Mouse (Mus musculus) MEL (cell line): ENCODE measurements around the gene Gm45234. TPM values are rescaled to one million over a fixed set of nuclear protein-coding genes. Genes with fewer than 3 reads are reported as not detected.

ENCODE experiments used
- DNase-seq: peaks from one replicate; pipeline ENCODE4 v3.0.0; 2011; ENCODE audit warnings: low read depth, low spot score
- H3K27ac ChIP-seq: 2 replicates; pipeline ENCODE4 v1.5.1; 2012; ENCODE audit warnings: low read depth, mild to moderate bottlenecking, control low read depth, low read length, moderate library complexity; ENCODE audit not compliant: control insufficient read depth
- H3K27me3 ChIP-seq, 2 experiments: fragments of 150-350 bp in 1 of 2; sonication (generic) in 1 of 2; 2 replicates each; pipeline ENCODE4 v1.6.1; 2012; ENCODE audit warnings: low read length in 2 of 2, mild to moderate bottlenecking in 2 of 2, improper control_type of control experiment in 1 of 2, moderate library complexity in 1 of 2; ENCODE audit not compliant: insufficient read depth in 2 of 2, control insufficient read depth in 1 of 2
- H3K36me3 ChIP-seq, 2 experiments: 2 replicates each; pipeline ENCODE4 v1.6.1; 2012 to 2014; ENCODE audit warnings: low read length in 2 of 2, improper control_type of control experiment in 1 of 2, inconsistent platforms in 1 of 2, mild to moderate bottlenecking in 1 of 2; ENCODE audit not compliant: insufficient read depth in 2 of 2, control insufficient read depth in 1 of 2
- H3K4me1 ChIP-seq, 2 experiments: fragments of 150-350 bp in 1 of 2; sonication (generic) in 1 of 2; 2 replicates each; pipeline ENCODE4 v1.6.1; 2012; ENCODE audit warnings: low read length in 2 of 2, improper control_type of control experiment in 1 of 2, mild to moderate bottlenecking in 1 of 2; ENCODE audit not compliant: insufficient read depth in 2 of 2, control insufficient read depth in 1 of 2
- H3K4me3 ChIP-seq, 2 experiments: fragments of 150-350 bp in 1 of 2; sonication (generic) in 1 of 2; 2 replicates each; pipeline ENCODE4 v1.5.1; 2012; ENCODE audit warnings: low read depth in 2 of 2, low read length in 2 of 2, mild to moderate bottlenecking in 2 of 2, moderate library complexity in 2 of 2, control low read depth in 1 of 2, improper control_type of control experiment in 1 of 2; ENCODE audit not compliant: control insufficient read depth in 1 of 2, insufficient read depth in 1 of 2
- H3K79me2 ChIP-seq: 2 replicates; pipeline ENCODE4 v1.6.1; 2012; ENCODE audit warnings: mild to moderate bottlenecking, low read length, moderate library complexity; ENCODE audit not compliant: control insufficient read depth, poor library complexity, insufficient read depth
- H3K9ac ChIP-seq: 2 replicates; pipeline ENCODE4 v1.6.1; 2012; ENCODE audit warnings: low read depth, mild to moderate bottlenecking, control low read depth, low read length, moderate library complexity; ENCODE audit not compliant: control insufficient read depth, poor library complexity, severe bottlenecking
- H3K9me3 ChIP-seq: fragments of 150-350 bp; sonication (generic); replicated peaks from 2 replicates; pipeline ENCODE4 v1.6.1; 2012; ENCODE audit warnings: mild to moderate bottlenecking, low read length, improper control_type of control experiment, moderate library complexity; ENCODE audit not compliant: insufficient read depth
- BHLHE40 ChIP-seq: IDR thresholded peaks from 2 replicates; pipeline ENCODE4 v1.6.1; 2012; ENCODE audit warnings: low read depth, mild to moderate bottlenecking, inconsistent platforms, low read length, improper control_type of control experiment, borderline replicate concordance
- E2F4 ChIP-seq: IDR thresholded peaks from 2 replicates; pipeline ENCODE4 v1.6.1; 2011; ENCODE audit warnings: low read depth, low read length, improper control_type of control experiment, borderline replicate concordance
- HCFC1 ChIP-seq: IDR thresholded peaks from 2 replicates; pipeline ENCODE4 v1.6.1; 2012; ENCODE audit warnings: low read depth, mild to moderate bottlenecking, inconsistent platforms, low read length, improper control_type of control experiment, moderate library complexity
- MAX ChIP-seq: IDR thresholded peaks from 2 replicates; pipeline ENCODE4 v1.6.1; 2011; ENCODE audit warnings: low read length, improper control_type of control experiment
- POLR2A ChIP-seq, 2 experiments: IDR thresholded peaks; 2 replicates each; pipeline ENCODE4 v1.6.1; 2011 to 2012; ENCODE audit warnings: low read length in 2 of 2, mild to moderate bottlenecking in 2 of 2, control low read depth in 1 of 2, improper control_type of control experiment in 1 of 2, low read depth in 1 of 2, moderate library complexity in 1 of 2; ENCODE audit not compliant: control insufficient read depth in 1 of 2, insufficient read depth in 1 of 2, poor library complexity in 1 of 2
- POLR2AphosphoS2 ChIP-seq: IDR thresholded peaks from 2 replicates; pipeline ENCODE4 v1.6.1; 2011; ENCODE audit warnings: low read length, improper control_type of control experiment
- RCOR1 ChIP-seq: IDR thresholded peaks from 2 replicates; pipeline ENCODE4 v1.6.1; 2012; ENCODE audit warnings: low read depth, mild to moderate bottlenecking, inconsistent platforms, low read length, improper control_type of control experiment
- SMC3 ChIP-seq: IDR thresholded peaks from 2 replicates; pipeline ENCODE4 v1.6.1; 2011; ENCODE audit warnings: low read depth, low read length, improper control_type of control experiment
- TAL1 ChIP-seq: IDR thresholded peaks from 2 replicates; pipeline ENCODE4 v1.6.1; 2012; ENCODE audit warnings: mild to moderate bottlenecking, inconsistent platforms, low read length, moderate library complexity, mixed read lengths
- TCF12 ChIP-seq: IDR thresholded peaks from 2 replicates; pipeline ENCODE4 v1.6.1; 2014; ENCODE audit warnings: low read depth, mild to moderate bottlenecking, inconsistent platforms, low read length, improper control_type of control experiment, moderate library complexity
- USF1 ChIP-seq: IDR thresholded peaks from 2 replicates; pipeline ENCODE4 v1.6.1; 2014; ENCODE audit warnings: low read depth, mild to moderate bottlenecking, inconsistent platforms, low read length, improper control_type of control experiment, moderate library complexity
- USF2 ChIP-seq, 2 experiments: IDR thresholded peaks; 2 replicates each; pipeline ENCODE4 v1.6.1; 2011 to 2012; ENCODE audit warnings: improper control_type of control experiment in 2 of 2, low read length in 2 of 2, borderline replicate concordance in 1 of 2, inconsistent platforms in 1 of 2, low read depth in 1 of 2, mild to moderate bottlenecking in 1 of 2; ENCODE audit not compliant: insufficient read depth in 1 of 2
- ZKSCAN1 ChIP-seq: IDR thresholded peaks from 2 replicates; pipeline ENCODE4 v1.6.1; 2012; ENCODE audit warnings: low read depth, mild to moderate bottlenecking, inconsistent platforms, low read length, improper control_type of control experiment, moderate library complexity
- ZMIZ1 ChIP-seq: IDR thresholded peaks from 2 replicates; pipeline ENCODE4 v1.6.1; 2012; ENCODE audit warnings: low read depth, mild to moderate bottlenecking, inconsistent platforms, low read length, improper control_type of control experiment, moderate library complexity
- polyA plus RNA-seq, 2 experiments: library from polyadenylated mRNA; stranded (reverse) in 1 of 2; unstranded in 1 of 2; fragments of >175 nt in 1 of 2; fragments of >200 nt in 1 of 2; gene quantifications; 2 replicates each; pipeline versions ENCODE4 v1.2.1 to v1.2.4; 2012; ENCODE audit warnings: low replicate concordance in 2 of 2, low read depth in 1 of 2; ENCODE audit not compliant: insufficient read length in 2 of 2, insufficient read depth in 1 of 2, missing spikeins in 1 of 2
- total RNA-seq: library from RNA; depleted of rRNA; stranded (reverse); fragments of 300-350 nt; gene quantifications from 2 replicates; pipeline ENCODE4 v1.2.3, GENCODE M21; 2012; rRNA removed

Gm45234 gene
- total and polyA plus RNA-seq, 3 experiments = 0.15 TPM; not detected in 2

- Histone ChIP-seq H3K4me1 (peaks cover 26 to 28% of the 10 kb centered on the region in 2 experiments), H3K27ac (no peak overlapping the region), H3K4me3 (no peak overlapping the region), H3K9me3 (no peaks in the 10 kb centered on the region), H3K36me3 (peaks cover 20 to 28% of the 10 kb centered on the region in 2 experiments), H3K27me3 (no peaks in the 10 kb centered on the region), H3K9ac (no peak overlapping the region)
- DNase-seq = no peak
- TF ChIP-seq ZMIZ1 (no peak), SMC3 (no peak), ZKSCAN1 (no peak), E2F4 (no peak), BHLHE40 (no peak), RCOR1 (no peak), USF1 (no peak), TCF12 (no peak), POLR2AphosphoS2 (no peak), POLR2A (IDR thresholded peaks at IDR 0.05; ENCODE audit: control insufficient read depth in 1 of 2, insufficient read depth in 1 of 2, low read depth in 1 of 2, low read length in 2 of 2, poor library complexity in 1 of 2) (no peak), USF2 (IDR thresholded peaks at IDR 0.05; ENCODE audit: borderline replicate concordance in 1 of 2, insufficient read depth in 1 of 2, low read depth in 1 of 2, low read length in 2 of 2) (no peak), HCFC1 (no peak), TAL1 (no peak), MAX (no peak)
- TF ChIP-seq, all 39 proteins: peak for 0
- peaks cover 32% of the 10 kb centered on the region for H3K79me2 ChIP-seq
Measured at GRCm38 (mm10) chr6:124690517-124690916, 65.3 kb downstream of the Gm45234 start.

Other genes starting within 250 kb of the Gm45234 start
- 0.19 and 0.29 TPM in 2 replicates for gene C1ra, start 243.6 kb downstream of the Gm45234 start, total RNA-seq
- under 1 TPM in 1 of 2 experiments, not detected in 1; 0.28 TPM for gene C1ra, start 243.6 kb downstream of the Gm45234 start, polyA plus RNA-seq
- 0.36 and 0.46 TPM in 2 replicates for gene C1s1, start 213.7 kb downstream of the Gm45234 start, total RNA-seq
- gene C1s1, start 213.7 kb downstream of the Gm45234 start, polyA plus RNA-seq = 1 to 10 TPM in 1 of 2 experiments, not detected in 1; 1.5 TPM
- gene C1rb, start 185.7 kb downstream of the Gm45234 start, total RNA-seq = not detected in 2 replicates
- gene C1rb, start 185.7 kb downstream of the Gm45234 start, polyA plus RNA-seq = under 1 TPM in 1 of 2 experiments, not detected in 1; 0.03 TPM
- 0.12 and 0.16 TPM in 2 replicates for gene C1s2, start 119.9 kb downstream of the Gm45234 start, total RNA-seq
- under 1 TPM in 1 of 2 experiments, not detected in 1; 0.25 TPM for gene C1s2, start 119.9 kb downstream of the Gm45234 start, polyA plus RNA-seq
- 135 and 143 TPM in 2 replicates for gene Lpcat3, start 93.0 kb downstream of the Gm45234 start, total RNA-seq
- 100 to 1,000 TPM in 1 of 2 experiments, not detected in 1; 337 TPM for gene Lpcat3, start 93.0 kb downstream of the Gm45234 start, polyA plus RNA-seq
- 378 and 391 TPM in 2 replicates for gene Emg1, start 43.8 kb downstream of the Gm45234 start, total RNA-seq
- gene Emg1, start 43.8 kb downstream of the Gm45234 start, polyA plus RNA-seq = 100 to 1,000 TPM in 1 of 2 experiments, not detected in 1; 346 TPM
- 623 and 706 TPM in 2 replicates for gene Phb2, start 43.7 kb downstream of the Gm45234 start, total RNA-seq
- 100 to 1,000 TPM; 309 to 815 TPM for gene Phb2, start 43.7 kb downstream of the Gm45234 start, polyA plus RNA-seq
- gene Ptpn6, start 17.3 kb downstream of the Gm45234 start, total RNA-seq = 74.1 and 91.9 TPM in 2 replicates
- 100 to 1,000 TPM in 1 of 2 experiments, not detected in 1; 184 TPM for gene Ptpn6, start 17.3 kb downstream of the Gm45234 start, polyA plus RNA-seq
- 41.9 and 57.4 TPM in 2 replicates for gene Grcc10, start 14.6 kb downstream of the Gm45234 start, total RNA-seq
- gene Grcc10, start 14.6 kb downstream of the Gm45234 start, polyA plus RNA-seq = 10 to 100 TPM in 1 of 2 experiments, not detected in 1; 62.9 TPM
- gene Atn1, start 503 bp upstream of the Gm45234 start, total RNA-seq = 1.6 and 1.7 TPM in 2 replicates
- 10 to 100 TPM in 1 of 2 experiments, not detected in 1; 43.2 TPM for gene Atn1, start 503 bp upstream of the Gm45234 start, polyA plus RNA-seq
- 3.2 and 5.5 TPM in 2 replicates for gene Eno2, start 13.7 kb upstream of the Gm45234 start, total RNA-seq
- 10 to 100 TPM in 1 of 2 experiments, not detected in 1; 12.5 TPM for gene Eno2, start 13.7 kb upstream of the Gm45234 start, polyA plus RNA-seq
- gene Lrrc23, start 23.7 kb upstream of the Gm45234 start, total RNA-seq = 0.10 TPM in 1 of 2 replicates, not detected in the other
- under 1 TPM in 1 of 2 experiments, not detected in 1; 0.11 TPM for gene Lrrc23, start 23.7 kb upstream of the Gm45234 start, polyA plus RNA-seq
- gene Spsb2, start 52.6 kb upstream of the Gm45234 start, total RNA-seq = 5.2 and 7.3 TPM in 2 replicates
- 1 to 10 TPM in 1 of 2 experiments, not detected in 1; 7.7 TPM for gene Spsb2, start 52.6 kb upstream of the Gm45234 start, polyA plus RNA-seq
- 440 and 731 TPM in 2 replicates for gene Tpi1, start 58.3 kb upstream of the Gm45234 start, total RNA-seq
- gene Tpi1, start 58.3 kb upstream of the Gm45234 start, polyA plus RNA-seq = 1,000 to 10,000 TPM in 1 of 2 experiments, 100 to 1,000 TPM in 1; 102 to 1,182 TPM
- 101 and 102 TPM in 2 replicates for gene Usp5, start 73.5 kb upstream of the Gm45234 start, total RNA-seq
- gene Usp5, start 73.5 kb upstream of the Gm45234 start, polyA plus RNA-seq = 100 to 1,000 TPM in 1 of 2 experiments, not detected in 1; 129 TPM
- gene Cdca3, start 73.5 kb upstream of the Gm45234 start, total RNA-seq = 54.5 and 70.0 TPM in 2 replicates
- 100 to 1,000 TPM in 1 of 2 experiments, not detected in 1; 185 TPM for gene Cdca3, start 73.5 kb upstream of the Gm45234 start, polyA plus RNA-seq
- gene Gnb3, start 84.3 kb upstream of the Gm45234 start, total RNA-seq = 0.08 TPM in 1 of 2 replicates, not detected in the other
- under 1 TPM in 1 of 2 experiments, not detected in 1; 0.21 TPM for gene Gnb3, start 84.3 kb upstream of the Gm45234 start, polyA plus RNA-seq
- 0.23 and 0.29 TPM in 2 replicates for gene P3h3, start 101.7 kb upstream of the Gm45234 start, total RNA-seq
- gene P3h3, start 101.7 kb upstream of the Gm45234 start, polyA plus RNA-seq = 1 to 10 TPM in 1 of 2 experiments, not detected in 1; 2.1 TPM
- gene Gpr162, start 108.0 kb upstream of the Gm45234 start, total RNA-seq = 0.08 and 0.20 TPM in 2 replicates
- gene Gpr162, start 108.0 kb upstream of the Gm45234 start, polyA plus RNA-seq = under 1 TPM in 1 of 2 experiments, not detected in 1; 0.84 TPM
- gene Cd4, start 132.2 kb upstream of the Gm45234 start, total RNA-seq = not detected in 2 replicates
- not detected for gene Cd4, start 132.2 kb upstream of the Gm45234 start, polyA plus RNA-seq
- 0.16 and 0.35 TPM in 2 replicates for gene Lag3, start 155.7 kb upstream of the Gm45234 start, total RNA-seq
- gene Lag3, start 155.7 kb upstream of the Gm45234 start, polyA plus RNA-seq = 1 to 10 TPM in 1 of 2 experiments, not detected in 1; 1.3 TPM
- gene Ptms, start 164.1 kb upstream of the Gm45234 start, total RNA-seq = 19.8 and 31.8 TPM in 2 replicates
- 100 to 1,000 TPM in 1 of 2 experiments, not detected in 1; 177 TPM for gene Ptms, start 164.1 kb upstream of the Gm45234 start, polyA plus RNA-seq
- 133 and 154 TPM in 2 replicates for gene Mlf2, start 175.4 kb upstream of the Gm45234 start, total RNA-seq
- gene Mlf2, start 175.4 kb upstream of the Gm45234 start, polyA plus RNA-seq = 100 to 1,000 TPM in 1 of 2 experiments, not detected in 1; 340 TPM
- gene Cops7a, start 209.5 kb upstream of the Gm45234 start, total RNA-seq = 75.1 and 85.0 TPM in 2 replicates
- gene Cops7a, start 209.5 kb upstream of the Gm45234 start, polyA plus RNA-seq = 100 to 1,000 TPM in 1 of 2 experiments, not detected in 1; 150 TPM
- gene Pianp, start 240.7 kb upstream of the Gm45234 start, total RNA-seq = 0.19 and 0.33 TPM in 2 replicates
- 1 to 10 TPM in 1 of 2 experiments, not detected in 1; 5.5 TPM for gene Pianp, start 240.7 kb upstream of the Gm45234 start, polyA plus RNA-seq